Mouse (Mus musculus) stomach, postnatal 0 days (tissue): Measurements from ENCODE around the gene Map4k3. TPM values are rescaled to one million over a fixed set of nuclear protein-coding genes. Genes with fewer than 3 reads are reported as not detected.
"Not testable (repeated sequence)": the region's sequence is repeated elsewhere in the genome, so short reads cannot be mapped to it uniquely, and the experiment has no call there.

ENCODE experiments used
- ATAC-seq: fragments of 200-750 bp; cut with Nextera tagmentation; 2 replicates; pipeline ENCODE4 v1.8.0; 2017; ENCODE audit not compliant: low FRiP score, low TSS enrichment
- DNase-seq: peaks from one replicate; pipeline ENCODE4 v3.0.0-alpha.2; 2016; ENCODE audit warnings: low spot score
- H3K27ac ChIP-seq: fragments of 300-500 bp; sonication (generic); replicated peaks from 2 replicates; pipeline ENCODE4 v1.5.1; 2014; ENCODE audit warnings: mild to moderate bottlenecking, control low read depth
- H3K27me3 ChIP-seq: fragments of 300-500 bp; sonication (generic); 2 replicates; pipeline ENCODE4 v1.6.1; 2014; ENCODE audit warnings: low read length; ENCODE audit not compliant: control insufficient read depth, insufficient read depth
- H3K36me3 ChIP-seq: fragments of 300-500 bp; sonication (generic); 2 replicates; pipeline ENCODE4 v1.6.1; 2014; ENCODE audit warnings: low read length, mixed read lengths; ENCODE audit not compliant: control insufficient read depth, insufficient read depth
- H3K4me1 ChIP-seq: fragments of 300-500 bp; sonication (generic); replicated peaks from 2 replicates; pipeline ENCODE4 v1.6.1; 2014; ENCODE audit warnings: antibody characterized with exemption; ENCODE audit not compliant: control insufficient read depth, insufficient read depth
- H3K4me2 ChIP-seq: fragments of 300-500 bp; sonication (generic); replicated peaks from 2 replicates; pipeline ENCODE4 v1.6.1; 2014; ENCODE audit warnings: low read depth, mild to moderate bottlenecking, control low read depth, moderate library complexity
- H3K4me3 ChIP-seq: fragments of 300-500 bp; sonication (generic); 2 replicates; pipeline ENCODE4 v1.5.1; 2014; ENCODE audit warnings: low read depth, low read length, control low read depth
- H3K9ac ChIP-seq: fragments of 300-500 bp; sonication (generic); 2 replicates; pipeline ENCODE4 v1.6.1; 2014; ENCODE audit warnings: mild to moderate bottlenecking, low read length, control low read depth, mixed read lengths
- H3K9me3 ChIP-seq: fragments of 300-500 bp; sonication (generic); 2 replicates; pipeline ENCODE4 v1.6.1; 2016; ENCODE audit warnings: low read length; ENCODE audit not compliant: control insufficient read depth
- CTCF ChIP-seq: IDR thresholded peaks from 2 replicates; pipeline ENCODE4 v1.5.1; 2016; ENCODE audit warnings: antibody characterized with exemption, low read depth, mild to moderate bottlenecking, moderate library complexity
- EP300 ChIP-seq: optimal IDR thresholded peaks from 2 replicates; pipeline ENCODE3; 2016; ENCODE audit warnings: antibody characterized with exemption
- WGBS: fragments of 180-500 bp; shearing (Covaris S2); extraction: QIAGEN DNeasy Blood & Tissue Kit; methylation state at CpG from one replicate; pipeline ENCODE4 v1.1.7; 2014; 5-methylcytosine and 5-hydroxymethylcytosine counted together
- polyA plus RNA-seq: library from polyadenylated mRNA; unstranded; fragments of >200 nt; fragmentation: Nextera tagmentation; extraction: Ambion mirVana; gene quantifications from 2 replicates; pipeline ENCODE4 v1.2.1, GENCODE M21; 2015

Map4k3 gene
- polyA plus RNA-seq, 1 experiment from 2014 or later = 16.9 TPM

DNA sequence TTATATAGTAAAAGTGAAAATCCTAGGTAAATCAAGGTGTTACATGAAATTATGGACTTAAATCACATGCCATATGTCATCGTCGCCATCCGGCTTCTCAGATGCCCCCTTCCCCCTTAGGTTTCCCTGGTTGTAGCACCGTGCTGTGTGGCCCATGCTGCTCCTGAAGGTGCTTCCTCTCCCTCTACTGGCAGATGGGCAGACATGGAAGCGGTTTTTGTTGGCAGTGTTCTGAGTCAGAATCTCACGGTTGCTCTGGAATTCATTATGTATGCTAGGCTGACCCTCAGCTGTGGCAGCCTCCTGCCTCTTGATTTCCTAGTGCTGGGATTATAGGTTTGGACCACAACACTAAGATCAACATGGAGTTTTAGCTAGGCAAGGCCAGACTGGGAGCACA is 191.1 kb downstream of the Map4k3 start:
- DNase-seq = no peak
- no peak for TF ChIP-seq EP300
- TF ChIP-seq CTCF = peak; percentile 18; the same call in 1 of the 2 replicates

DNA sequence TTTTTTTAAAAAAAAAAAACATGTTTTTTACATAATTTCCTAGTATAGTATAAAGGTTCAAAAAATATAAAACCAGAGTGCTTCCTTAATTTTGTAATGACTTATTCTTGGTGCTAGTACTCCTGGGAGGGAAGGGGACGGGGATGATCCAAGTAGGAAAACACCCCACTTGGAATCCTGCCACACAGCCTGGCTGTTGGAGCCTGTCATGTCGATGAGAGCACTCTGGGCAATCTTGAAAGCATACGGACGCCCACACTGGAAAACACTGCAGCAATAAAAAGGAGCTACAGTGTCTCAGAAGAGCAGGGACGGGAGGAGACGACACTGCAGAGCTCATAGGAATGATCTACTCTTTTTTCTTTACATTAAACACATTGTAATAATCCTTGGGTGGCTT is 192.7 kb downstream of the Map4k3 start:
- WGBS = 50% methylated on average over 6 of the region's 6 CpGs
- Histone ChIP-seq H3K27ac (no peak overlapping the region), H3K4me1 (no peaks in the 10 kb centered on the region), H3K4me2 (no peak overlapping the region), H3K36me3 (no peaks in the 10 kb centered on the region), H3K9ac (no peak overlapping the region), H3K9me3 (no peaks in the 10 kb centered on the region), H3K4me3 (no peak overlapping the region), H3K27me3 (no peaks in the 10 kb centered on the region)
- TF ChIP-seq CTCF (no peak), EP300 (no peak)
- ATAC-seq (no peak), DNase-seq (no peak)

More for the DNA sequence above, 191.1 kb downstream of the Map4k3 start:
- Histone ChIP-seq H3K4me2 (no peak overlapping the region), H3K4me1 (no peaks in the 10 kb centered on the region), H3K4me3 (no peak overlapping the region), H3K27ac (no peak overlapping the region), H3K27me3 (no peaks in the 10 kb centered on the region), H3K36me3 (no peaks in the 10 kb centered on the region), H3K9ac (no peak overlapping the region), H3K9me3 (no peaks in the 10 kb centered on the region)
- ATAC-seq = no peak
- 71% methylated on average over 6 of the region's 6 CpGs for WGBS

DNA sequence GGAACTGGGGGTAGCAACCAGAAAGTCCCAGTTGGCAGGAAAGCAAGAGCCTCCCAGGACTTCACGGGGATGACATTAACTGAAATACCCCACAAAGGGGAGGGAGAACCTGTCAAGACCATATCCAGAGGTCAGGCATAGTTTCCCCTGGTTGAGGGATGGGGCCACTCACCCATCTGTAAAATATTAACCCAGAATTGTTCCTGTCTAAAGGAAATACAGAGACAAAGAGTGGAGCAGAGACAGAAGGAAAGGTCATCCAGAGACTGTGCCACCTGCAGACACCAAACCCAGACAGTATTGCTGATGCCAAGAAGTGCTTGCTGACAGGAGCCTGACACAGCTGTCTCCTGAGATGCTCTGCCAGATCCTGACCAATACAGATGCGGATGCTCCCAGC is 196.9 kb downstream of the Map4k3 start:
- WGBS = 45% methylated on average over 2 of the region's 2 CpGs

More for the DNA sequence above, 196.9 kb downstream of the Map4k3 start:
- not testable (repeated sequence) for DNase-seq, H3K9me3 ChIP-seq, H3K4me3 ChIP-seq, H3K27me3 ChIP-seq, H3K27ac ChIP-seq, H3K4me1 ChIP-seq, H3K9ac ChIP-seq, ATAC-seq, H3K4me2 ChIP-seq, H3K36me3 ChIP-seq

Other genes starting within 250 kb of the Map4k3 start
- gene Sos1, start 248.0 kb downstream of the Map4k3 start, polyA plus RNA-seq = 2.2 TPM in 2 replicates
- gene Cdkl4, start 150.7 kb downstream of the Map4k3 start, polyA plus RNA-seq = 0.05 and 0.08 TPM in 2 replicates
- 1.8 and 2.0 TPM in 2 replicates for gene Tmem178, start 216.1 kb upstream of the Map4k3 start, polyA plus RNA-seq